8 mouse cellular contexts compared by ENCODE assay signal in genomic region chrX:100776985-100777654, GRCm38 (mm10). TPM values are rescaled to one million over a fixed set of nuclear protein-coding genes. Genes with fewer than 3 reads are reported as not detected.
DNase-seq lines count a peak whose midpoint lies in the region; ATAC-seq and TF ChIP-seq lines count a peak whose summit lies in the region.

No protein-coding gene starts in this region.

- intact Hi-C loops in heart, postnatal 10 days (cut with DNase I) = loop anchor here (10.0 kb wide), 2 partner anchors 348 to 558 kb away; no protein-coding TSS in a partner anchor

- peak overlapping the region; percentile 57 for H3K4me3 ChIP-seq in erythroblast, embryonic 14.5 days (replicated peaks)
- peak overlapping the region; percentile 99 for H3K4me3 ChIP-seq in small intestine, adult 2 months (ENCODE audit: low read depth, low read length)

- H3K4me1 ChIP-seq in erythroblast, embryonic 14.5 days (ENCODE audit: control insufficient read depth) = peaks cover 12% of the 10 kb centered on the region
- peaks cover 3% of the 10 kb centered on the region for H3K4me1 ChIP-seq in small intestine, adult 2 months (ENCODE audit: control insufficient read depth, insufficient read depth, insufficient read length, low read length)

- H3K27ac ChIP-seq in small intestine, adult 2 months (ENCODE audit: insufficient read depth, low read depth, low read length) = peak overlapping the region; percentile 92

- H3K9me3 ChIP-seq in erythroblast, embryonic 14.5 days (ENCODE audit: control insufficient read depth, low read length) = no peaks in the 10 kb centered on the region; the same call in 1 of the 2 replicates

- no peaks in the 10 kb centered on the region; the same call in 1 of the 2 replicates for H3K27me3 ChIP-seq in erythroblast, embryonic 14.5 days (ENCODE audit: control insufficient read depth)
- no peaks in the 10 kb centered on the region for H3K27me3 ChIP-seq in small intestine, adult 2 months (ENCODE audit: control insufficient read depth, insufficient read depth, low read length)

- no peak for TF ChIP-seq POLR2A in brain, embryonic 14.5 days (IDR thresholded peaks at IDR 0.05; ENCODE audit: borderline replicate concordance, extremely low read depth, insufficient read depth, insufficient read length, poor library complexity, severe bottlenecking)
- TF ChIP-seq POLR2A in small intestine, adult 2 months (IDR thresholded peaks at IDR 0.05; ENCODE audit: low read depth, low read length) = no peak; the same call in 1 of the 2 replicates

- 17% methylated on average over 40 of the region's 49 CpGs for WGBS in small intestine, adult 2 months

- no peaks in the 10 kb centered on the region for H3K36me3 ChIP-seq in erythroblast, embryonic 14.5 days (ENCODE audit: control insufficient read depth)
- no peaks in the 10 kb centered on the region for H3K36me3 ChIP-seq in small intestine, adult 2 months (ENCODE audit: control insufficient read depth, insufficient read depth, low read length)

- DNase-seq in ES-CJ7 (ENCODE audit: low read depth, low spot score) = peak; percentile 91
- DNase-seq in brain, embryonic 14.5 days (ENCODE audit: low read depth) = peak; percentile 88
- peak; percentile 66 to 78 for DNase-seq in heart, postnatal 10 days
- DNase-seq in kidney, postnatal 36 days = peak; percentile 89
- peak; percentile 87 for DNase-seq in mesoderm, embryonic 11.5 days (ENCODE audit: low read depth, low spot score)

- no peak for ATAC-seq in monocyte, adult 5-6 weeks (replicated peaks; ENCODE audit: insufficient number of reproducible peaks, low FRiP score, low TSS enrichment, poor library complexity, severe bottlenecking)

- TF ChIP-seq CTCF in brain, embryonic 14.5 days (IDR thresholded peaks at IDR 0.05; ENCODE audit: borderline replicate concordance, extremely low read depth, insufficient read depth, insufficient read length) = no peak
- no peak for TF ChIP-seq CTCF in small intestine, adult 2 months (IDR thresholded peaks at IDR 0.05; ENCODE audit: extremely low read depth, insufficient read length, insufficient replicate concordance, low read depth, low read length)

RNA-seq across cellular contexts. Expression of gene Dlg3, which starts 9.6 kb away (rescaled TPM):
- polyA plus RNA-seq in brain, embryonic 14.5 days (2012; rRNA removed) = 42.6 and 50.8 TPM in 2 replicates
- not detected in 2 replicates for polyA plus RNA-seq in erythroblast, embryonic 14.5 days (2012)
- 1 to 10 TPM; 4.5 to 5.6 TPM for total RNA-seq in heart, postnatal 10 days (2021)
- 10.7 and 28.8 TPM in 2 replicates for polyA plus RNA-seq in small intestine, adult 2 months (2012; rRNA removed)
- total RNA-seq in monocyte, adult 5-6 weeks (2017) = 4.5 to 6.4 TPM (median 4.6 TPM) in 3 replicates

RNA-seq across cellular contexts. Expression of gene Gdpd2, which starts 47.4 kb away (rescaled TPM):
- polyA plus RNA-seq in brain, embryonic 14.5 days (2012; rRNA removed) = 51.1 and 52.8 TPM in 2 replicates
- not detected in 2 replicates for polyA plus RNA-seq in erythroblast, embryonic 14.5 days (2012)
- total RNA-seq in heart, postnatal 10 days (2021) = under 1 TPM in 1 of 2 experiments, not detected in 1; 0.55 TPM
- 21.2 and 61.2 TPM in 2 replicates for polyA plus RNA-seq in small intestine, adult 2 months (2012; rRNA removed)
- not detected in 3 replicates for total RNA-seq in monocyte, adult 5-6 weeks (2017)

Comparison
In these comparisons a context has a peak if more than half of its experiments do, and no peak if none do; other contexts are left out.
1. RNA of gene Dlg3, which starts 9.6 kb away (polyA plus RNA-seq): 42.6 to 50.8 TPM in brain, embryonic 14.5 days and 10.7 to 28.8 TPM in small intestine, adult 2 months; not detected in erythroblast, embryonic 14.5 days; every median in the first group is over 10 times any median in the second.
2. RNA of gene Gdpd2, which starts 47.4 kb away (polyA plus RNA-seq): 21.2 to 61.2 TPM in small intestine, adult 2 months and 51.1 to 52.8 TPM in brain, embryonic 14.5 days; not detected in erythroblast, embryonic 14.5 days; every median in the first group is over 10 times any median in the second.
3. Peak in every context shown above with its lines, with median percentiles within 50 percentile points of each other: DNase-seq.